ENCODE assay signal across 34 mouse cellular contexts in the genomic region with DNA sequence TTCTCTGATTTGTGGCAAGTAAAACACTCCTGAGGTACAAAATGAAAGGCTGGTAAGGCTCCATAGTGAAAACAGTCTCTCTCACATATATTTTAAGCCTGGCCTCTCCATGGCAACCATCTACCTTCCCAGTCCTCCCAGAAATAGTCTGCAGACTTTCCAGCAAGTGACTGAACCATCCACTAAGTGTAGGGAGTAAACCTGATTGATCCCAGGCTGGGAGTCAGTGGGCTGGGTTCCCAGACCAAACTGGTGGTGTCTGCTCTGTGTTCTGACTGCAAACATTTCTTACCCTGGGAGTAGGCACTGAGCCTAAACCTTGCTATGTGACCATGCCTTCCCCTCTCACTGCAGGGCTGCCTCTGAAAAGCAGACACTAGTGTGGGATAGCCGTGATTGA. TPM values are rescaled to one million over a fixed set of nuclear protein-coding genes. Genes with fewer than 3 reads are reported as not detected.
A peak's percentile ranks its signal among the peaks of the same experiment; 100 is the strongest.
DNase-seq lines count a peak whose midpoint lies in the region; ATAC-seq lines count a peak whose summit lies in the region.
"Had no signal": no experiment of that assay in that cellular context is flagged by ENCODE, and none has a peak within 500 bp of the region (broad histone marks: within the 10 kb centered on the region; RNA-seq: fewer than 3 reads in every experiment).

No protein-coding gene starts in this region.

- no peak overlapping the region for H3K4me3 ChIP-seq in intestine, embryonic 15.5 days (replicated peaks)
- H3K4me3 ChIP-seq: embryonic facial prominence, embryonic 15.5 days; gastrocnemius, adult 2 months; hindbrain, embryonic 12.5 days; layer of hippocampus, adult 2 months; limb, embryonic 12.5 days; midbrain, embryonic 15.5 days; neural tube, embryonic 12.5 days had no signal

- no peaks in the 10 kb centered on the region for H3K36me3 ChIP-seq in intestine, embryonic 15.5 days
- H3K36me3 ChIP-seq: embryonic facial prominence, embryonic 15.5 days; G1E; hindbrain, embryonic 12.5 days; limb, embryonic 12.5 days; midbrain, embryonic 15.5 days; neural tube, embryonic 12.5 days had no signal

- H3K4me2 ChIP-seq in intestine, embryonic 15.5 days (replicated peaks), result no peak overlapping the region
- H3K4me2 ChIP-seq: embryonic facial prominence, embryonic 15.5 days; hindbrain, embryonic 12.5 days; limb, embryonic 12.5 days; liver, embryonic 11.5 days; midbrain, embryonic 15.5 days; neural tube, embryonic 12.5 days had no signal

- intact Hi-C loops in left cerebral cortex, postnatal 14 days (cut with DNase I), result no loop called here

- H3K27me3 ChIP-seq in intestine, embryonic 15.5 days (replicated peaks), result no peaks in the 10 kb centered on the region
- H3K27me3 ChIP-seq: embryonic facial prominence, embryonic 15.5 days; midbrain, embryonic 15.5 days; neural tube, embryonic 12.5 days had no signal

- H3K27ac ChIP-seq in intestine, embryonic 15.5 days, result no peak overlapping the region
- H3K27ac ChIP-seq: embryonic facial prominence, embryonic 15.5 days; gastrocnemius, adult 2 months; hindbrain, embryonic 12.5 days; layer of hippocampus, adult 2 months; limb, embryonic 12.5 days; macrophage; midbrain, embryonic 15.5 days; neural tube, embryonic 12.5 days had no signal

- no peak for DNase-seq in frontal cortex, postnatal 10 days (ENCODE audit: low spot score in 2 of 2)
- DNase-seq in left cerebral cortex, postnatal 14 days (ENCODE audit: low spot score in 2 of 2), result peak; percentile 26 to 37
- DNase-seq in left cerebral cortex, adult 11 months (ENCODE audit: low spot score), result no peak
- DNase-seq in right cerebral cortex, postnatal 36 days (ENCODE audit: low spot score in 2 of 2), result peak; percentile 8 to 22
- no peak for DNase-seq in right cerebral cortex, adult 18-20 months
- DNase-seq: adrenal gland, postnatal 36 days; B cell, adult 2 months; cerebellum, adult 11 months; cerebellum, postnatal 36 days; embryo, embryonic 11 days; gastrocnemius, adult 2 months; kidney, adult 2 months; kidney, postnatal 10 days; liver, postnatal 0 days; thymus, postnatal 14 days had no signal

- peak; percentile 76 for ATAC-seq in frontal cortex, adult (ENCODE audit: low TSS enrichment)
- ATAC-seq in intestine, embryonic 15.5 days, result no peak; the same call in 1 of the 2 replicates
- ATAC-seq: forebrain, embryonic 14.5 days; liver, postnatal 0 days; lung, postnatal 0 days; midbrain, embryonic 15.5 days; Patski had no signal

- 54% methylated on average over 1 of the region's 1 CpGs for WGBS in intestine, embryonic 15.5 days

- H3K9me3 ChIP-seq in intestine, embryonic 15.5 days, result no peaks in the 10 kb centered on the region
- H3K9me3 ChIP-seq: embryonic facial prominence, embryonic 15.5 days; G1E; hindbrain, embryonic 12.5 days; limb, embryonic 12.5 days; midbrain, embryonic 15.5 days; neural tube, embryonic 12.5 days had no signal

- H3K4me1 ChIP-seq in intestine, embryonic 15.5 days (replicated peaks), result no peaks in the 10 kb centered on the region
- H3K4me1 ChIP-seq: embryonic facial prominence, embryonic 15.5 days; hindbrain, embryonic 12.5 days; limb, embryonic 12.5 days; midbrain, embryonic 15.5 days; neural tube, embryonic 12.5 days had no signal

- H3K9ac ChIP-seq in intestine, embryonic 15.5 days, result no peak overlapping the region
- H3K9ac ChIP-seq: embryonic facial prominence, embryonic 15.5 days; hindbrain, embryonic 12.5 days; limb, embryonic 12.5 days; liver, postnatal 0 days; midbrain, embryonic 15.5 days; neural tube, embryonic 12.5 days had no signal

RNA-seq across cellular contexts. Expression of a gene that starts 10.3 kb away (rescaled TPM):
- 10 to 100 TPM; 29.6 to 32.3 TPM for total RNA-seq in left cerebral cortex, postnatal 14 days (2021)
- 16.9 and 21.4 TPM in 2 replicates for polyA plus RNA-seq in intestine, embryonic 15.5 days (2015; fragmentation: Nextera tagmentation; extraction: Ambion mirVana)

RNA-seq across cellular contexts. Expression of a gene that starts 19.5 kb away (rescaled TPM):
- total RNA-seq in left cerebral cortex, postnatal 14 days (2021), result 10 to 100 TPM in 1 of 2 experiments, 1 to 10 TPM in 1; 1.7 to 12.2 TPM
- 3.7 and 4.4 TPM in 2 replicates for polyA plus RNA-seq in intestine, embryonic 15.5 days (2015; fragmentation: Nextera tagmentation; extraction: Ambion mirVana)
- total RNA-seq: adrenal gland, adult 18-20 months; adrenal gland, postnatal 36 days; CH12.LX; G1E; gastrocnemius, adult 2 months; gastrocnemius, postnatal 4 days; heart, adult 8-10 months; heart, postnatal 25 days had no signal
- polyA plus RNA-seq: G1E; kidney, adult 2 months; limb, embryonic 12.5 days; liver, embryonic 11.5 days; macrophage; Patski had no signal

RNA-seq across cellular contexts. Expression of a gene that starts 41.1 kb away (rescaled TPM):
- 10 to 100 TPM; 53.5 to 55.5 TPM for total RNA-seq in left cerebral cortex, postnatal 14 days (2021)
- 103 and 109 TPM in 2 replicates for polyA plus RNA-seq in intestine, embryonic 15.5 days (2015; fragmentation: Nextera tagmentation; extraction: Ambion mirVana)

Comparison
In these comparisons a context has a peak if more than half of its experiments do, and no peak if none do; other contexts are left out.
1. DNase-seq: peak in left cerebral cortex, postnatal 14 days (2 of 2) and right cerebral cortex, postnatal 36 days (2 of 2); none in frontal cortex, postnatal 10 days (0 of 2), left cerebral cortex, adult 11 months (single experiment) and right cerebral cortex, adult 18-20 months (single experiment).